8 mouse cellular contexts compared by ENCODE assay signal in genomic region chr8:88455434-88456020, GRCm38 (mm10).
DNase-seq lines count a peak whose midpoint lies in the region; ATAC-seq lines count a peak whose summit lies in the region.

No protein-coding gene starts in this region.

- no peak for ATAC-seq in forebrain, embryonic 12.5 days (ENCODE audit: low FRiP score)
- ATAC-seq in liver, embryonic 11.5 days (replicated peaks; ENCODE audit: low FRiP score): no peak
- ATAC-seq in stomach, embryonic 15.5 days (ENCODE audit: insufficient read depth, low FRiP score, low read depth): no peak
- ATAC-seq in frontal cortex, adult (ENCODE audit: low TSS enrichment): no peak

- WGBS in forebrain, embryonic 12.5 days: 8% methylated on average over 28 of the region's 28 CpGs
- 4% methylated on average over 28 of the region's 28 CpGs for WGBS in liver, embryonic 11.5 days
- 11% methylated on average over 28 of the region's 28 CpGs for WGBS in stomach, embryonic 15.5 days

- peak overlapping the region; percentile 45 for H3K9ac ChIP-seq in forebrain, embryonic 12.5 days
- no peak overlapping the region for H3K9ac ChIP-seq in liver, embryonic 11.5 days (ENCODE audit: low read depth, low read length)
- H3K9ac ChIP-seq in stomach, embryonic 15.5 days: no peak overlapping the region

- peak overlapping the region; percentile 98 for H3K4me2 ChIP-seq in forebrain, embryonic 12.5 days
- peak overlapping the region; percentile 52 for H3K4me2 ChIP-seq in liver, embryonic 11.5 days
- peak overlapping the region; percentile 97 for H3K4me2 ChIP-seq in stomach, embryonic 15.5 days

- no peaks in the 10 kb centered on the region for H3K36me3 ChIP-seq in forebrain, embryonic 12.5 days (replicated peaks)
- H3K36me3 ChIP-seq in liver, embryonic 11.5 days (ENCODE audit: control insufficient read depth, insufficient read depth, low read length): no peaks in the 10 kb centered on the region
- no peaks in the 10 kb centered on the region for H3K36me3 ChIP-seq in stomach, embryonic 15.5 days

- H3K4me3 ChIP-seq in forebrain, embryonic 12.5 days (replicated peaks): peak overlapping the region; percentile 28
- peak overlapping the region; percentile 17; the same call in 1 of the 2 replicates for H3K4me3 ChIP-seq in liver, embryonic 11.5 days (ENCODE audit: low read depth, low read length)
- H3K4me3 ChIP-seq in stomach, embryonic 15.5 days (replicated peaks): peak overlapping the region; percentile 12; the same call in 1 of the 2 replicates

- DNase-seq in layer of hippocampus, postnatal 10 days (ENCODE audit: low spot score in 2 of 2): peak; percentile 17 to 21
- no peak for DNase-seq in layer of hippocampus, adult 9-10 months (ENCODE audit: low spot score)
- peak; percentile 76 to 88 for DNase-seq in adrenal gland, postnatal 36 days
- DNase-seq in liver, embryonic 11.5 days (ENCODE audit: low spot score): no peak
- no peak for DNase-seq in spleen, adult 18-20 months

- peaks cover 51% of the 10 kb centered on the region for H3K27me3 ChIP-seq in forebrain, embryonic 12.5 days
- peaks cover 58% of the 10 kb centered on the region for H3K27me3 ChIP-seq in liver, embryonic 11.5 days (replicated peaks; ENCODE audit: control insufficient read depth, insufficient read depth, low read length)
- H3K27me3 ChIP-seq in stomach, embryonic 15.5 days (replicated peaks): peaks cover 56% of the 10 kb centered on the region

- H3K4me1 ChIP-seq in forebrain, embryonic 12.5 days: peaks cover 47% of the 10 kb centered on the region
- peaks cover 7% of the 10 kb centered on the region; the same call in 1 of the 2 replicates for H3K4me1 ChIP-seq in liver, embryonic 11.5 days (replicated peaks; ENCODE audit: control insufficient read depth, insufficient read depth, low read length)
- peaks cover 12% of the 10 kb centered on the region for H3K4me1 ChIP-seq in stomach, embryonic 15.5 days

- H3K27ac ChIP-seq in forebrain, embryonic 12.5 days: peak overlapping the region; percentile 86; the same call in 1 of the 2 replicates
- no peak overlapping the region for H3K27ac ChIP-seq in liver, embryonic 11.5 days (ENCODE audit: low read depth, low read length)
- no peak overlapping the region for H3K27ac ChIP-seq in stomach, embryonic 15.5 days

- peaks cover 15% of the 10 kb centered on the region for H3K9me3 ChIP-seq in forebrain, embryonic 12.5 days
- no peaks in the 10 kb centered on the region for H3K9me3 ChIP-seq in liver, embryonic 11.5 days (ENCODE audit: control insufficient read depth, low read length)
- H3K9me3 ChIP-seq in stomach, embryonic 15.5 days: no peaks in the 10 kb centered on the region

Comparison
In these comparisons a context has a peak if more than half of its experiments do, and no peak if none do; other contexts are left out.
1. DNase-seq: peak in layer of hippocampus, postnatal 10 days (2 of 2) and adrenal gland, postnatal 36 days (2 of 2); none in layer of hippocampus, adult 9-10 months (single experiment), liver, embryonic 11.5 days (single experiment) and spleen, adult 18-20 months (0 of 2).
2. Peak in every context shown above with its lines, with median percentiles within 50 percentile points of each other: H3K4me2 ChIP-seq and H3K4me3 ChIP-seq.